Mouse (Mus musculus) kidney, adult 11 months (tissue): Measurements from ENCODE around the gene H60b.
"Not testable (repeated sequence)": the region's sequence is repeated elsewhere in the genome, so short reads cannot be mapped to it uniquely, and the experiment has no call there.

Experiments
- DNase-seq: peaks from one replicate; pipeline ENCODE4 v3.0.0; 2022

The H60b gene

DNA sequence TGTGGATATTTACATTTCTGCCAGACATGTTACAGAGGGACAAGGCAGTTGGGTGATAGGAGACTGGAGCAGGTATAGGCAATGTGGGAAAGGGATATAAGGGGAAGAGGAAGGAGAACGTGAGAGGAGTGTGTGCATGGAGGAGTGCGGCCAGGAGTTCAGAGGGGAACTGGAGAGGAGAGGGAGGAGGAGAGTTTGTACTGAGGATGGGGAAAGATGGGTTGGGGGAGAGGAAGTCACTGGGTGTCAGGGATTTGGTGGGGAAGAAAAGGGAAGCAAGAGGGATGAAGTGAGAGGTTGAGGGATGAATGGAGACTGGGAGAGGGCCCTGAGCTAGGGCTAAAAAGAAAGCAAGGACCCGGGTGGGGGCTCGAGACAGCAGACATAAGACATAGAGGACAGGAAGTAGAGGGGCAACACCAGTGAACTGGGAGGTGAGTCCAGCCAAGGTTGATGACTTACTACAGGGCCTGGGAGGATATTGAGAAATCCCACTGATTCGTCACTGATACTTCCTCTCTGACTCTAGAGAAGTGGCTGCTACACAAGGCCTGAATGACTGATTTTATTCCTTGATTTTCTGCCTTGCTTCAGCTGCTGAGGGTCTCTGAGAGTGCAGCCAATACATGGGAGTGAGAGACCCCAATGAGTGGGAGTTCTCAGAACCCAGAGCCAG, 7.1 kb downstream of the H60b start:
- DNase-seq: not testable (repeated sequence)

DNA sequence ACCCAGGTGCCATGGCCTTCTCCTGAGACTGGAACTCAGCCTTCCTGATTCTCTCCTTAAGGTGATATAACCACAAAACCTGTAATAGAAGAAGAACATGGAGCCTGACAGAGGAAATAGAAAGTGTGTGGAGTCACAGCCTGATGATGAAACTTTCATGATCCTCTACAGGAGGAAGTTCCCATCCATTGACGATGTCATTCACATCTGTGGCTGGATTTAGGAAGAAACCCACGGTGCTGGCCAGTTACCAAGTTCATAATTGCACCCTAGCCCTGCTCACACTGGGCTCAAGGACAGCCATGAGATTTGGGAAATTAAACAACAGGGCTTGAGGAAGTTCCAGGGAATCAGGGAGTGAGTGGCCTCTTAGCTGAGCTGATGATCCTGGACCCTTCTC, 7.6 kb downstream of the H60b start:
- not testable (repeated sequence) for DNase-seq

- not testable (repeated sequence) for DNase-seq
These were observed 8.7 kb downstream of the H60b start for GRCm38 (mm10) chr10:22167061-22167460.

- not testable (repeated sequence) for DNase-seq
These were observed 10.7 kb downstream of the H60b start for GRCm38 (mm10) chr10:22169116-22169515.

DNA sequence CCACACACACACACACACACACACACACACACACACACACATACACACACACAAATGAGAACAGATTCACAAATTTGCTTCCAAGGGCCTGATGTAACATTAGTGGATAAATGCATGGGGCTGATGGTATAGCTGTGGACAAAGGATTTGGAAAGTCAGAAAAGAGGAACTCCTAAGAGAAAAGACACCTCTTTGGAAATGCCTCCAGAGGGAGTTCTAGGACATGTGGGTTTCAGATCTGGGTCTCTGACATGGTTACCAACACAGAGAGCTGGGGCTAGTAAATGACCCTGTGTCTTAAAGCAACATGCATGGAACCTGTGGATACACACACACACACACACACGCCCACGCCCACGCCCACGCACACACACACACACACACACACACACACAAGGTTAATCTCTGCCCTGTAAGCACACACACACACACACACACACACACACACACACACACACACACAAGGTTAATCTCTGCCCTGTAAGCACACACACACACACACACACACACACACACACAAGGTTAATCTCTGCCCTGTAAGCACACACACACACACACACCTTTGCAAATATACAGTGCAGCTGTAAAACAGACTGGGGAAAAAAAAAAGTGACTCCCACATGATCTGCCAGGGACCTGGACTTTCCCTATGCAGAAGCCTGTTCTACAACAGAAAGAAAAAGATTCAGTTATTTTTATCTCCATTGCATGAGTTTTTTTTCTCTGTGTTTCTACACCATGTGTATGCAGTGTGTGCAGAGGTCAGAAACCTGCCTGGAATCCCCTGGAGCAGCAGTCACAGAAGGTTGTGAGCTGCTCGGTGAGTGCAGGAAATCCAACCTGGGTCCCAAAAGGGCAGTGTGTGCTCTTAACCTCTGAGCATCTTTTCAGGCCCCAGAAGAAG, 14.3 kb downstream of the H60b start:
- not testable (repeated sequence) for DNase-seq

DNA sequence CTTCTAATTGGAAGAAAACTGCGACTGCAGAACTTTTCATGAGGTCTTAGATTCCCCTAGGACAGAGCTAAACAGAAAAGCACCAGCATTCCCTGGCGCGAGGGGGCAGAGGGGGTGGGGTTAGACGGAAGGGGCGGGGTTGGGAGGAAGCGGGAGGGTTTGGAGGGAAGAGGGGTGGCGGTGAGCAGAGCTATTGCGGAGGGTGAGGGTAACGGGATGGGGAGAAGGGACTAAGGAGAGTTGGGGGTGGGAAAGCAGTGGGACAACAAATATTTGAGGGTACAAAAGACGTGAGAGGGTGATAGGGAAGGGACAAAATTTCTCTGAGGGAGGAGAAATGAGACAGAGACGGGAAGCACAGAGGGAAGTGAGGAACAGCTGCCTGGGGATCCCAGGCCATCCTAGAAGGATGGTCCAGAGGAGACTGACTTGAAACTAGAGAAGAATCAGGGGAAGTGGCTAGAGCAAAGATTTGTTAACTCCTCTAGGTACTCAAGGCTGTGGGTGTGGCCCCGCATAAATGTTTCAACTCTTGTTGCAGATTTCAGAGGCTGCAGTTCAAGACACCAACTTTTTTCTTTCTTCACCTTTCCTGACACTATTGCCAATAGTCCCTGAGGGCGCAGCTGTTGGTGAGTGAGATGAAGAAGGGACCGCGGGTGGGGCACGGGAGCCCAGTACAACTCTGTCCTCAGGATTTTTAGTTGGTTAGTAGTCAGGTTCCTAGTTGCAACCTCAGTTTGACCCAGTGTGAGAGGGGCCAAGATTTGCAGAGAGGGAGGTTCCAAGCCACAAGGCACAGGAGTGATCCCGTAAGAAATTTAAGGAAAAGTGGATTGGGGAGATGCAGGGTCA, 15.2 kb downstream of the H60b start:
- not testable (repeated sequence) for DNase-seq

GRCm38 (mm10) chr10:22174190-22174487, 15.8 kb downstream of the H60b start:
- DNase-seq: not testable (repeated sequence)

- not testable (repeated sequence) for DNase-seq
These were observed 18.1 kb downstream of the H60b start for GRCm38 (mm10) chr10:22176515-22176914.

DNA sequence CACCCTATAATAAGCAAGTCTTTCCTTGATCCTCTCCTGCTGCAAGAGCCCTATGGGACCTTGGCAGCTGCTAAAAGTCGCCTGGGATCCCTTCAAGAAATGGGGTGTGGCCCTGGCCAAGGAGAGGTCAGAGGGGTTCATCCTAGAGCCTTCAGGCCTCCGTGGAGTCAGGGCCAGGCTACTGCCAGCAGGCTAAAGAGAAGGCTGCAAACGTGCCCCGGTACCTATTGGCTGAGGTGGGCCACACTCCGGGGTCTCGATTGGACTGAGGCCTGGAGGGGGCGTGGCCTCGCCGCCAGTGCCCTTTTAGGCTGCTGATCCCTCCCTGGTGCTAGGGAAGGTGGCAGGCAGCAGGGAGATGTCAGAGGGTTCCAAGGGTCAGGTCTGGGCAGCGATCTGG, 32.6 kb downstream of the H60b start:
- DNase-seq: not testable (repeated sequence)

DNA sequence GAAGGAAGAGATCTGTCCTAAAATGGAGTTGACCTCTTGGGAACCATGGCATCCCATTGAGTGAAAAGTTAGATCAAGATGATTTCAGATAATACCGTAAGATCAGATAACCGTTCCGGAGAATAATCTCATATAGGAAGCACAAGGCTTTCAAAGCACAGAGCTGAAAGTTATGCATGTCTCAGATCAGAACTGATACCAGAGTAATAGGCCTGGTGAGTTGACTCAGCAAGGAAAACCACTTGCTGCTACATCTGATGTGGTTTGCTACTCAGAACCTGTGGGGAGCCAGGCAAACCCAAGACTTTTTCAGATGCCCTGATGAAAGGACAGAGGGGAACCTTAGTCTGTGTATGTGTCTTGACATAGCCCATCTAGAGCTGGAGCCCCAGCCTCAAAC, 43.0 kb downstream of the H60b start:
- not testable (repeated sequence) for DNase-seq

DNA sequence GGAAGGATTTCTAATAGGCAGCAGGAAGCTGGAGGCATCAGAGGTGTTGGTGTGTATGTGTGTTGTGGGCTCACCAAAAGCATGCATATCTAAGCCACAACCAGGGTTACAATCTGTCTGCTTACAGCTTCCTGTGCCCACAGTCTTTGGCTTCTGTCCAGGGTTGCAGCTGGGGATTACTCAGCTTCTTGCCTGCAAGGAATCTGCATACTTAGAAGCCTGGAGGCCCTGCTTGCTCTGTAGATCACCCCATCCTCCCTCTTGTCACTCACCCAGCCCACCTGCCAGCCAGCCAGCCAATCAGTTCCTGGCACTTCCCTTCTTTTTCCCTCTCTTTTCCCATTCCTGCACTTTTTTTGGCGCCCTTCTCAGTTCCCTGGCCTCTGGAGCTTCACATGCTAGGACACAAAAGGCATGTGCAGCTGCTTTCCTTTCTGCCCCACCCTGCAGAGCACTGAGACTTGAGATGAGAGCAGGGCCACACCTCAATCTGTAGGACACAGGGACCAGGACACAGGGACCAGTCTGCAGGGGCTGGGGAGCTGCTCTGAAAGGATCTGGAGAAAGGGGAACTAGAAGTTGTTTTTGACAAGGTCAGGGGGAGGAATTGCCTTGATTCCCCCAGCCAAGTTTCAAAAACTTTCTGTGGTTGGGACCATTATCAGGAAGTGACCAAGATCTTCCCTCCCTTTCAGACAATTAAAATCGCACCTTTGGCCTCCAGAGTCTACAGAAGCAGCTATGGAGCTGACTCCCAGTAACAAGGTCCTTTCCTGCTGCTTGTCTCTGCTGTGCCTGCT, 44.6 kb downstream of the H60b start:
- not testable (repeated sequence) for DNase-seq

GRCm38 (mm10) chr10:22206443-22206842, 48.1 kb downstream of the H60b start:
- DNase-seq: not testable (repeated sequence)

DNA sequence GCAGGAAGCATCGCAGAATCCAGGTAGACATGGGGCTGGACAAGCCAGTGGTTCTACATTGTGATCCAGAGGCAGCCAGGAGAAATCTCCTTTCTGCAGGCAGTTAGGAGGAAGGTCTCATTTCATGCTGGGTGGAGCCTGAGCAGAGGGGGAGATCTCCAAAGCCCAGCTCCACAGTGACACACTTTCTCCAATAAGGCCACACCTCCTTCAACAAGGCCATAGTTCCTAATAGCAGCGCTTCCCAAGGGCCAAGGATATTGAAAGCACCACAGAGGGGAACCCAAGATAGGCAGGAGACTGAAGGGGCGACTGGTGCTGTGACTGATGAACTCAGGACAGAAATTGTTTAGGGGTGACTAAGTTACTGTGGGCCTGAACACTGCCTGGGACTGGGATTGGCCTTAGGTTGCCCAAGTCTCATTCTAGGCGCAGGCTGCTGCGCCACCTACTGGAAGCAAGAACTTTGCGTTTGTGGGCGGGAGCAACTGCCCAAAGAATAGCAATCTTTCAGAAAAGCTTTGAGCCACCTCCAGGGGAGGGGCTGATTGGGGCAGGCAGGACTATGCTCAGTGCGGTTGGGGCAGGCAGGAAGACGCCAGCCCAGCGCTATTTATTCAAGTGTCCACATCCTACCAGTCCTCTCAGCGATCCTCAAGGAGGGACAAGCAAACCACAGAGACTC, 53.8 kb downstream of the H60b start:
- peak; percentile 30 for DNase-seq

GRCm38 (mm10) chr10:22223474-22224349, 65.3 kb downstream of the H60b start:
- DNase-seq: peak; percentile 5

GRCm38 (mm10) chr10:22265060-22265459, 106.7 kb downstream of the H60b start:
- no peak for DNase-seq

DNA sequence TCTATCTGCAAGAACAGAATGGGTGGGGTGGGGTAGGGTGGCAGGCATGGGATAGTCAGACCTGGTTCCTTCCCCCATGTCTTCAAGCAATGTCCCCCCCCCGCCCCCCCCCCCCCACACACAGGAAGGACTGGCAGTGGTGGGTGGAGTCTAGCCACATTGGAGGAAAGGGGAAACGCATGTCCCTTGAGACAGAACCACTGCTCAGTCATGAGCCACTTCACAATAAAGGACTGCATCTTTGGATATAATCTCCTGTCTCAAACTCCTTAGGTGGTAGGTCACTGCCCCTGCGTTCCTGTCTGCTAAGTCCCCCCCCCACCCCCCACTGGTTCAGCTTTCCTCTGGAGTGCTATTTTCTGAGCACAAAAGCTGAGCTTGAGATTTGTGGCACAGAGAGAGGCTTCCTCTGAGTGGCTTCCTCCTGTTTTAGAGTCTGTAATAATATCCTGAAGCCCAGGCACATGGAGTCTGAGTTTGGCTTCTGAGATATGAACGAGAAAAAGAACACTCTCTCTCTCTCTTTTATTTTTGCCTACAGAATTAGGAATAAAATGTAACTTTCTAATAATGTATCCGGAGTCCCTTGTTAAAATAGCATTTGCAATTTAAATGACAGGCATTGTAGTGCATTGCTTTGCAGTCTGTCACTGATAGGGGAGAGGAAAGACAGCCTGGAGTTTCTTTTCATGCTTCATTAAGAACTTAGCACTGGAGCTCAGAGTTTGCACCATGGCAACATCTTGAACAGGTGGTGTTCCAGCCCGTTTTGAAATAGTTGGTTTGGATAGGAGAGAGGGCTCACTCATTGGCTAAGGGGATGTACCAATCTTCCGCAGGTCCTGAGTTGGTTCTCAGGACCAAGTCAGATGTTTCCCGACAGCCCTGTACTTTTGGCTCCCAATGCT, 112.7 kb downstream of the H60b start:
- DNase-seq: not testable (repeated sequence)

- not testable (repeated sequence) for DNase-seq
These were observed 114.7 kb downstream of the H60b start for GRCm38 (mm10) chr10:22272914-22273683.

GRCm38 (mm10) chr10:22273684-22274305, 115.4 kb downstream of the H60b start:
- DNase-seq: no peak
